Comparison of ENCODE assay signal across 9 mouse cellular contexts in genomic region chr8:123101244-123101643, GRCm38 (mm10). TPM values are rescaled to one million over a fixed set of nuclear protein-coding genes. Genes with fewer than 3 reads are reported as not detected.
A peak's percentile ranks its signal among the peaks of the same experiment; 100 is the strongest.
DNase-seq lines count a peak whose midpoint lies in the region; ATAC-seq and TF ChIP-seq lines count a peak whose summit lies in the region.
"Had no signal": no experiment of that assay in that cellular context is flagged by ENCODE, and none has a peak within 500 bp of the region (broad histone marks: within the 10 kb centered on the region; RNA-seq: fewer than 3 reads in every experiment).

No protein-coding gene starts in this region.

- no peak overlapping the region; the same call in 1 of the 2 replicates for H3K4me2 ChIP-seq in forebrain, embryonic 14.5 days (ENCODE audit: low read length)
- H3K4me2 ChIP-seq in kidney, embryonic 14.5 days (replicated peaks; ENCODE audit: low read depth, low read length) = peak overlapping the region; percentile 92; the same call in 1 of the 2 replicates
- peak overlapping the region; percentile 81; the same call in 1 of the 2 replicates for H3K4me2 ChIP-seq in limb, embryonic 15.5 days

- no peak for TF ChIP-seq POLR2A in kidney, adult 2 months (IDR thresholded peaks at IDR 0.05; ENCODE audit: low read depth, low read length)

- TF ChIP-seq CTCF in kidney, adult 2 months (conservative IDR thresholded peaks at IDR 0.05; ENCODE audit: insufficient read depth, insufficient read length, low read depth, low read length) = no peak
- no peak for TF ChIP-seq CTCF in E14TG2a.4 (conservative IDR thresholded peaks at IDR 0.05; ENCODE audit: low read length)

- no peak overlapping the region; the same call in 1 of the 2 replicates for H3K27ac ChIP-seq in forebrain, embryonic 10.5 days
- H3K27ac ChIP-seq in forebrain, embryonic 14.5 days (ENCODE audit: low read depth, low read length) = no peak overlapping the region
- H3K27ac ChIP-seq in kidney, embryonic 14.5 days (ENCODE audit: low read depth, low read length) = no peak overlapping the region
- no peak overlapping the region for H3K27ac ChIP-seq in kidney, adult 2 months (ENCODE audit: insufficient read depth, low read depth, low read length)
- no peak overlapping the region for H3K27ac ChIP-seq in limb, embryonic 15.5 days

- H3K27me3 ChIP-seq in forebrain, embryonic 10.5 days (ENCODE audit: poor library complexity, severe bottlenecking) = no peaks in the 10 kb centered on the region
- H3K27me3 ChIP-seq in forebrain, embryonic 14.5 days (replicated peaks; ENCODE audit: control insufficient read depth, insufficient read depth, low read length) = no peaks in the 10 kb centered on the region
- H3K27me3 ChIP-seq in kidney, embryonic 14.5 days (ENCODE audit: control insufficient read depth, insufficient read depth, low read length) = no peaks in the 10 kb centered on the region
- no peaks in the 10 kb centered on the region for H3K27me3 ChIP-seq in kidney, adult 2 months (replicated peaks; ENCODE audit: control insufficient read depth, insufficient read depth, low read length)
- no peaks in the 10 kb centered on the region for H3K27me3 ChIP-seq in E14TG2a.4 (ENCODE audit: insufficient read depth, low read length)
- no peaks in the 10 kb centered on the region for H3K27me3 ChIP-seq in limb, embryonic 15.5 days

- H3K4me3 ChIP-seq in forebrain, embryonic 10.5 days = peak overlapping the region; percentile 83
- no peak overlapping the region for H3K4me3 ChIP-seq in forebrain, embryonic 14.5 days (ENCODE audit: low read depth, low read length)
- no peak overlapping the region for H3K4me3 ChIP-seq in kidney, embryonic 14.5 days (ENCODE audit: low read length)
- no peak overlapping the region for H3K4me3 ChIP-seq in kidney, adult 2 months (ENCODE audit: insufficient read depth, low read depth, low read length)
- peak overlapping the region; percentile 95 for H3K4me3 ChIP-seq in E14TG2a.4 (replicated peaks; ENCODE audit: low read length)
- peak overlapping the region; percentile 67; the same call in 1 of the 2 replicates for H3K4me3 ChIP-seq in limb, embryonic 15.5 days

- DNase-seq in forebrain, embryonic 10.5 days (ENCODE audit: extremely low spot score, low spot score) = no peak
- no peak for DNase-seq in forebrain, embryonic 14.5 days (ENCODE audit: low spot score)
- no peak for DNase-seq in kidney, adult 2 months
- DNase-seq in embryo, embryonic 11 days = no peak
- DNase-seq in thymus, postnatal 25 days = no peak
- DNase-seq: thymus, adult 18-20 months had no signal

- ATAC-seq in forebrain, embryonic 14.5 days = no peak
- no peak for ATAC-seq in kidney, embryonic 14.5 days (ENCODE audit: low FRiP score, low TSS enrichment)
- no peak for ATAC-seq in limb, embryonic 15.5 days (ENCODE audit: insufficient number of reproducible peaks, low FRiP score, low TSS enrichment, low read depth)

- H3K9me3 ChIP-seq in forebrain, embryonic 10.5 days = no peaks in the 10 kb centered on the region
- no peaks in the 10 kb centered on the region for H3K9me3 ChIP-seq in forebrain, embryonic 14.5 days (replicated peaks; ENCODE audit: control insufficient read depth, low read length)
- H3K9me3 ChIP-seq in kidney, embryonic 14.5 days (ENCODE audit: control insufficient read depth, low read length) = no peaks in the 10 kb centered on the region
- no peaks in the 10 kb centered on the region for H3K9me3 ChIP-seq in E14TG2a.4 (ENCODE audit: low read length)
- no peaks in the 10 kb centered on the region for H3K9me3 ChIP-seq in limb, embryonic 15.5 days

- H3K36me3 ChIP-seq in forebrain, embryonic 10.5 days (replicated peaks) = peaks cover 56% of the 10 kb centered on the region
- peaks cover 44% of the 10 kb centered on the region for H3K36me3 ChIP-seq in forebrain, embryonic 14.5 days (ENCODE audit: control insufficient read depth, insufficient read depth, low read length)
- H3K36me3 ChIP-seq in kidney, embryonic 14.5 days (ENCODE audit: control insufficient read depth, insufficient read depth, low read length) = peaks cover 45% of the 10 kb centered on the region
- peaks cover 6% of the 10 kb centered on the region; the same call in 1 of the 2 replicates for H3K36me3 ChIP-seq in kidney, adult 2 months (ENCODE audit: control insufficient read depth, insufficient read depth, low read length)
- peaks cover 41% of the 10 kb centered on the region for H3K36me3 ChIP-seq in E14TG2a.4 (ENCODE audit: insufficient read depth, low read length)
- peaks cover 48% of the 10 kb centered on the region for H3K36me3 ChIP-seq in limb, embryonic 15.5 days

- no peak overlapping the region for H3K9ac ChIP-seq in forebrain, embryonic 14.5 days (ENCODE audit: low read length)
- H3K9ac ChIP-seq in kidney, embryonic 14.5 days (ENCODE audit: low read depth, low read length) = peak overlapping the region; percentile 96; the same call in 1 of the 2 replicates
- peak overlapping the region; percentile 57 for H3K9ac ChIP-seq in limb, embryonic 15.5 days

- H3K4me1 ChIP-seq in forebrain, embryonic 10.5 days = peaks cover 22% of the 10 kb centered on the region
- peaks cover 6% of the 10 kb centered on the region for H3K4me1 ChIP-seq in forebrain, embryonic 14.5 days (ENCODE audit: control insufficient read depth, insufficient read depth, low read length)
- H3K4me1 ChIP-seq in kidney, embryonic 14.5 days (ENCODE audit: control insufficient read depth, insufficient read depth, low read length) = peaks cover 12% of the 10 kb centered on the region
- H3K4me1 ChIP-seq in kidney, adult 2 months (ENCODE audit: control insufficient read depth, insufficient read depth, low read length) = peaks cover 9% of the 10 kb centered on the region; the same call in 1 of the 2 replicates
- H3K4me1 ChIP-seq in E14TG2a.4 (replicated peaks; ENCODE audit: low read depth, low read length) = peaks cover 51% of the 10 kb centered on the region
- peaks cover 17% of the 10 kb centered on the region for H3K4me1 ChIP-seq in limb, embryonic 15.5 days

- WGBS in forebrain, embryonic 10.5 days = 83% methylated on average over 4 of the region's 4 CpGs
- 85% methylated on average over 4 of the region's 4 CpGs for WGBS in forebrain, embryonic 14.5 days
- 67% methylated on average over 4 of the region's 4 CpGs for WGBS in kidney, embryonic 14.5 days
- WGBS in kidney, adult 2 months = 62% methylated on average over 4 of the region's 4 CpGs
- WGBS in limb, embryonic 15.5 days = 68% methylated on average over 4 of the region's 4 CpGs

RNA-seq across cellular contexts. Expression of gene Rpl13, which starts 0.9 kb away (rescaled TPM):
- 1,382 and 1,410 TPM in 2 replicates for polyA plus RNA-seq in forebrain, embryonic 10.5 days (2016; fragmentation: Nextera tagmentation; extraction: Ambion mirVana)
- polyA plus RNA-seq in forebrain, embryonic 14.5 days (2014; fragmentation: Nextera tagmentation; extraction: Ambion mirVana) = 1,075 and 1,254 TPM in 2 replicates
- 1,702 and 2,075 TPM in 2 replicates for polyA plus RNA-seq in kidney, embryonic 14.5 days (2014; fragmentation: Nextera tagmentation; extraction: Ambion mirVana)
- 960 and 1,412 TPM in 2 replicates for polyA plus RNA-seq in kidney, adult 2 months (2012; rRNA removed)
- 1,386 and 1,581 TPM in 2 replicates for polyA plus RNA-seq in limb, embryonic 15.5 days (2015; fragmentation: Nextera tagmentation; extraction: Ambion mirVana)

RNA-seq across cellular contexts. Expression of gene Cpne7, which starts 15.9 kb away (rescaled TPM):
- polyA plus RNA-seq in forebrain, embryonic 10.5 days (2016; fragmentation: Nextera tagmentation; extraction: Ambion mirVana) = 0.94 and 1.3 TPM in 2 replicates
- 1.0 and 2.7 TPM in 2 replicates for polyA plus RNA-seq in forebrain, embryonic 14.5 days (2014; fragmentation: Nextera tagmentation; extraction: Ambion mirVana)
- 0.11 and 0.41 TPM in 2 replicates for polyA plus RNA-seq in kidney, embryonic 14.5 days (2014; fragmentation: Nextera tagmentation; extraction: Ambion mirVana)
- polyA plus RNA-seq in kidney, adult 2 months (2012; rRNA removed) = 2.5 and 3.4 TPM in 2 replicates
- polyA plus RNA-seq in limb, embryonic 15.5 days (2015; fragmentation: Nextera tagmentation; extraction: Ambion mirVana) = 0.84 and 1.2 TPM in 2 replicates

RNA-seq across cellular contexts. Expression of gene Spg7, which starts 38.5 kb away (rescaled TPM):
- 53.9 and 56.8 TPM in 2 replicates for polyA plus RNA-seq in forebrain, embryonic 10.5 days (2016; fragmentation: Nextera tagmentation; extraction: Ambion mirVana)
- 34.2 and 38.2 TPM in 2 replicates for polyA plus RNA-seq in forebrain, embryonic 14.5 days (2014; fragmentation: Nextera tagmentation; extraction: Ambion mirVana)
- polyA plus RNA-seq in kidney, embryonic 14.5 days (2014; fragmentation: Nextera tagmentation; extraction: Ambion mirVana) = 45.9 and 51.2 TPM in 2 replicates
- polyA plus RNA-seq in kidney, adult 2 months (2012; rRNA removed) = 137 and 150 TPM in 2 replicates
- polyA plus RNA-seq in limb, embryonic 15.5 days (2015; fragmentation: Nextera tagmentation; extraction: Ambion mirVana) = 33.4 and 38.5 TPM in 2 replicates

RNA-seq across cellular contexts. Expression of gene Sult5a1, which starts 56.9 kb away (rescaled TPM):
- polyA plus RNA-seq in forebrain, embryonic 10.5 days (2016; fragmentation: Nextera tagmentation; extraction: Ambion mirVana) = 2.2 and 2.7 TPM in 2 replicates
- 0.33 and 0.93 TPM in 2 replicates for polyA plus RNA-seq in forebrain, embryonic 14.5 days (2014; fragmentation: Nextera tagmentation; extraction: Ambion mirVana)
- polyA plus RNA-seq in kidney, embryonic 14.5 days (2014; fragmentation: Nextera tagmentation; extraction: Ambion mirVana) = 8.3 and 8.7 TPM in 2 replicates
- polyA plus RNA-seq in kidney, adult 2 months (2012; rRNA removed) = 10.8 and 11.2 TPM in 2 replicates
- 41.0 and 41.7 TPM in 2 replicates for polyA plus RNA-seq in limb, embryonic 15.5 days (2015; fragmentation: Nextera tagmentation; extraction: Ambion mirVana)

RNA-seq across cellular contexts. Expression of gene Ankrd11, which starts 59.2 kb away (rescaled TPM):
- polyA plus RNA-seq in forebrain, embryonic 10.5 days (2016; fragmentation: Nextera tagmentation; extraction: Ambion mirVana) = 33.4 and 33.8 TPM in 2 replicates
- 32.1 and 34.9 TPM in 2 replicates for polyA plus RNA-seq in forebrain, embryonic 14.5 days (2014; fragmentation: Nextera tagmentation; extraction: Ambion mirVana)
- 44.3 and 55.5 TPM in 2 replicates for polyA plus RNA-seq in kidney, embryonic 14.5 days (2014; fragmentation: Nextera tagmentation; extraction: Ambion mirVana)
- 32.7 and 36.1 TPM in 2 replicates for polyA plus RNA-seq in kidney, adult 2 months (2012; rRNA removed)
- 44.8 and 45.3 TPM in 2 replicates for polyA plus RNA-seq in limb, embryonic 15.5 days (2015; fragmentation: Nextera tagmentation; extraction: Ambion mirVana)

Comparison
In these comparisons a context has a peak if more than half of its experiments do, and no peak if none do; other contexts are left out.
1. H3K4me3 ChIP-seq: peak in forebrain, embryonic 10.5 days (single experiment), E14TG2a.4 (single experiment) and limb, embryonic 15.5 days (single experiment); none in forebrain, embryonic 14.5 days (single experiment), kidney, embryonic 14.5 days (single experiment) and kidney, adult 2 months (single experiment).